Mouse (Mus musculus): ENCODE results near the gene Egflam. TPM values are rescaled to one million over a fixed set of nuclear protein-coding genes. Genes with fewer than 3 reads are reported as not detected.

Egflam gene
- polyA plus RNA-seq, 2 experiments, result 12.3 to 14.1 TPM

DNA sequence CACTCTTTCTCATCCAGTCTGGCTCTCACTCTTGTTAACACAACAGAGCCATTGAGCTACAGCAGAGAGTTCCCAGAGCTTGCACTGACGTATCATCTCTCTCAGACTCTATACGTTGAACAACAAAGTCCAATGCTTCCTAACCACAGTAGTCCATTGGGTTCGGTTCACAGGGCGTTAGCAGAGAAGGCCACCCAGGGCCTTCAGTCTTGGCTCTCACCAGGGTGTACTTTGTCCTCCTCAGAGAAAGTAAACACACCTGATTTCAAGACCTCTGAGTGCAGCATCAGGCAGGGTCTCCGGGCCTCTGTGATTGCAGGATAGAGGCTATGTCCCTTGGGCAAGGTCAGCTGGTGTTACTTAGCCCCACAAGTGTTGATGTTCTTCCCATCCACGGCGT, 190.9 kb downstream of the Egflam start:
- no peaks in the 10 kb centered on the region for H3K36me3 ChIP-seq (ENCODE audit: control insufficient read depth, insufficient read depth, low read length)
- no peak for TF ChIP-seq POLR2A (IDR thresholded peaks at IDR 0.05; ENCODE audit: borderline replicate concordance, extremely low read depth, insufficient read depth, insufficient read length)
- no peak overlapping the region for H3K4me3 ChIP-seq (replicated peaks; ENCODE audit: low read length)
- DNase-seq (ENCODE audit: low spot score), result no peak
- no peaks in the 10 kb centered on the region for H3K9me3 ChIP-seq (ENCODE audit: control insufficient read depth, low read length)
- peaks cover 26% of the 10 kb centered on the region for H3K4me1 ChIP-seq (ENCODE audit: control insufficient read depth, insufficient read depth, low read length)
- H3K27ac ChIP-seq (replicated peaks; ENCODE audit: low read depth, low read length), result no peak overlapping the region
- no peaks in the 10 kb centered on the region for H3K27me3 ChIP-seq (ENCODE audit: control insufficient read depth, insufficient read depth, low read length)
- WGBS, result 88% methylated on average over 7 of the region's 7 CpGs
- no peak overlapping the region for H3K9ac ChIP-seq (ENCODE audit: low read depth, low read length, severe bottlenecking)
- ATAC-seq (ENCODE audit: low FRiP score, low read depth), result no peak
- no peak overlapping the region for H3K4me2 ChIP-seq (replicated peaks; ENCODE audit: low read depth, low read length, severe bottlenecking)

DNA sequence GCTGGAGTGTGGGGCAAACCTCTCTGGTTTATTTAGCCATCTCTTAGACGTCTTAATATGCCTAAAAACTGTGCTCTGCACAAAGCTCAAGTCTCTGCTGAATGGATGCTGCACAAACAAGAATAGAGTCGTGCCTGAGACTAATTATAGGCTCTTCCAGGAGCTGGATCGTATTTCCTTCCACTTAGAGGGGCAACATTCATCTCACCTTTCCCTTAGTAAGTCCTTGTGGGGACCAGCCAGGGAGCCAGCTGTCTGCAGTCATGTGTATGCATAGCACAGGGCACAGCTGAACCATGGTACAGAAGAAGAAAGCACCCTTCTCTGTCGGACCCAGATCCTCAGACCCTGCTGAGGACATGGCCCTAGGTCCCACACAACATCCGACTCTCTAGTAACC, 192.1 kb downstream of the Egflam start:
- Histone ChIP-seq H3K36me3 (ENCODE audit: control insufficient read depth, insufficient read depth, low read length) (no peaks in the 10 kb centered on the region), H3K4me1 (ENCODE audit: control insufficient read depth, insufficient read depth, low read length) (peaks cover 38% of the 10 kb centered on the region), H3K4me3 (replicated peaks; ENCODE audit: low read length) (no peak overlapping the region), H3K4me2 (replicated peaks; ENCODE audit: low read depth, low read length, severe bottlenecking) (no peak overlapping the region), H3K27ac (replicated peaks; ENCODE audit: low read depth, low read length) (no peak overlapping the region), H3K9ac (ENCODE audit: low read depth, low read length, severe bottlenecking) (no peak overlapping the region), H3K27me3 (ENCODE audit: control insufficient read depth, insufficient read depth, low read length) (no peaks in the 10 kb centered on the region), H3K9me3 (ENCODE audit: control insufficient read depth, low read length) (no peaks in the 10 kb centered on the region)
- TF ChIP-seq POLR2A (IDR thresholded peaks at IDR 0.05; ENCODE audit: borderline replicate concordance, extremely low read depth, insufficient read depth, insufficient read length), result no peak
- DNase-seq (ENCODE audit: low spot score), result no peak
- peak; percentile 36; the same call in 1 of the 2 replicates for ATAC-seq (ENCODE audit: low FRiP score, low read depth)
- 9% methylated on average over 5 of the region's 5 CpGs for WGBS

DNA sequence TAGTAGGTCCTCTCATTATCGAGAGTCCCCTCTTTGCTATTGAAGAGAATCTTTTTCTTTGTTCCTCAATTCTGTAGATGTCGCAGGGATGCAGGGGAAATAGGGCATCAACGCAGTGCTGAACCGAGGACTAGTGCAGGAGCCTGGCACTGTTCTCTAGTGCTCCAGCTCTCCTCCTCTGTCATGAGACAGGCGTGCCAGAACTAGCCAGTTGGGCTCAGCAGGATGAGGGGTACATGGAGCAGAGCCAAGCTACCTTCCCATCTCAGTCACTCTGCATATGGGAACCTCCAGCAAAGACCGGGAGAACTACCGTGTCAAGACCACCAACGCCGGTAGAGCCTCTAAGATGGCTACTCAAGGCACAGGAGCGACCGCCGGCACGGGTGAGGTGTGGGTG, 193.3 kb downstream of the Egflam start:
- WGBS, result 77% methylated on average over 13 of the region's 13 CpGs
- no peaks in the 10 kb centered on the region for H3K27me3 ChIP-seq (ENCODE audit: control insufficient read depth, insufficient read depth, low read length)
- H3K9ac ChIP-seq (ENCODE audit: low read depth, low read length, severe bottlenecking), result no peak overlapping the region
- no peak overlapping the region for H3K4me2 ChIP-seq (replicated peaks; ENCODE audit: low read depth, low read length, severe bottlenecking)
- no peak for ATAC-seq (ENCODE audit: low FRiP score, low read depth)
- no peak for DNase-seq (ENCODE audit: low spot score)
- H3K36me3 ChIP-seq (ENCODE audit: control insufficient read depth, insufficient read depth, low read length), result no peaks in the 10 kb centered on the region
- no peak for TF ChIP-seq POLR2A (IDR thresholded peaks at IDR 0.05; ENCODE audit: borderline replicate concordance, extremely low read depth, insufficient read depth, insufficient read length)
- H3K9me3 ChIP-seq (ENCODE audit: control insufficient read depth, low read length), result no peaks in the 10 kb centered on the region
- no peak overlapping the region for H3K4me3 ChIP-seq (replicated peaks; ENCODE audit: low read length)
- no peak overlapping the region for H3K27ac ChIP-seq (replicated peaks; ENCODE audit: low read depth, low read length)
- H3K4me1 ChIP-seq (ENCODE audit: control insufficient read depth, insufficient read depth, low read length), result peaks cover 43% of the 10 kb centered on the region

DNA sequence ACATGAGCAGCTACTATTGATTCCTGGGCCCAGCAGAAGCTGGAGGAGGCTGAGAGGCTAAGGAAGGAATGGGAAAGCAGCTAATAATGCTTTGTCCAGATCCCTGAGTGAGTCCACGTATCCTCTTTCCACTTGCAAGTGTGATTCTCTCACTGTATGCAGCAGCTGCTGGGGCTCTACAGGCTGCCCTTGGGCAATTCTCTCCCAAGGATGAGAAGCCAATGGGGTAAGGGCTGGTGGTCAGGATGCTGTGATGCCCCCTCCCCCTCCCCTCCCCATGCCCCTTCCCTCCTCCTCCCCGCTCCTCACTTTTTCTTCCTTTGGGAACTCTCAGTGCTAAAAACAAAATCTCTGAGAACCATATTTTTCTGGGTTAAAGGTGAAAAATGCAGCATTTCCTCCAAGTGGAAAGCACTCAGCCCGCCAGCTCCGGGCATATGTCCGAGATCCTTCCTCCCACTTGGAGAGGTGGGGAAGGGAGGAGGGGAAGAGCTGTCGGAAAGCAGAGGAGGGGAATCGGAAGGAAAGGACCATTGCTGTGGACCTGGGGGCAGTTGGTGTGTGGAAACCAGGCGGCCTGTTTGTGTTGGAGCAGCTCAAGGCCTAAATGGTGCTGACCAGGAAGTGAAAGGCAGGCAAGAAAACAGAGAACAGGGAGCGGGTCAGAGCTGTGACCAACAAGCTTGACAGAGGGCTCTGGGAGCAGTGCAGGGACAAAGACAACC, 194.4 kb downstream of the Egflam start:
- ATAC-seq (ENCODE audit: low FRiP score, low read depth) (no peak), DNase-seq (ENCODE audit: low spot score) (peak; percentile 42)
- no peak for TF ChIP-seq POLR2A (IDR thresholded peaks at IDR 0.05; ENCODE audit: borderline replicate concordance, extremely low read depth, insufficient read depth, insufficient read length)

DNA sequence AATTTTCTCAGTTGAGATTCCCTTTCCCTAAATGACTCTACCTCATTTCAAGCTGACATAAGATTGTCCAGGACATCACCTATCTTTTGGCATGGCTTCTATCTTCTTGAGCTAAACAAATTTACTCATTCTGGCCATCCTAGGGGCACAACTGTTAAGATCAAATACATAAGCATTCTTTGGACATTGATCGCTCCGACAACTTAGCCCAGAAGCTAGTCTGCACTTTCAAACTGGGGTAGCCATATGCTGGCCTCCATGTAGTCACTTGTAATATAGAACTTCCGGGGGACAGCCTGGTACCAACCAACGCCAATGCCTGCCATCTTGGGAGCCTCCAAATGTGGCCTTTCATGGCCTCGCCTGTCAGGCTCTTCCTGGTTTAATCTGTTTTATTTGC, 195.2 kb downstream of the Egflam start:
- no peak overlapping the region for H3K27ac ChIP-seq (replicated peaks; ENCODE audit: low read depth, low read length)

More for the DNA sequence above, 194.4 kb downstream of the Egflam start:
- Histone ChIP-seq H3K4me2 (replicated peaks; ENCODE audit: low read depth, low read length, severe bottlenecking) (no peak overlapping the region), H3K27ac (replicated peaks; ENCODE audit: low read depth, low read length) (no peak overlapping the region), H3K36me3 (ENCODE audit: control insufficient read depth, insufficient read depth, low read length) (no peaks in the 10 kb centered on the region), H3K9me3 (ENCODE audit: control insufficient read depth, low read length) (no peaks in the 10 kb centered on the region), H3K4me3 (replicated peaks; ENCODE audit: low read length) (no peak overlapping the region), H3K4me1 (ENCODE audit: control insufficient read depth, insufficient read depth, low read length) (peaks cover 49% of the 10 kb centered on the region), H3K9ac (ENCODE audit: low read depth, low read length, severe bottlenecking) (no peak overlapping the region), H3K27me3 (ENCODE audit: control insufficient read depth, insufficient read depth, low read length) (no peaks in the 10 kb centered on the region)
- WGBS, result 58% methylated on average over 9 of the region's 9 CpGs

More for the DNA sequence above, 195.2 kb downstream of the Egflam start:
- H3K9ac ChIP-seq (ENCODE audit: low read depth, low read length, severe bottlenecking), result no peak overlapping the region
- no peak for ATAC-seq (ENCODE audit: low FRiP score, low read depth)
- DNase-seq (ENCODE audit: low spot score), result no peak
- no peak overlapping the region for H3K4me3 ChIP-seq (replicated peaks; ENCODE audit: low read length)
- no peak overlapping the region for H3K4me2 ChIP-seq (replicated peaks; ENCODE audit: low read depth, low read length, severe bottlenecking)
- no peaks in the 10 kb centered on the region for H3K36me3 ChIP-seq (ENCODE audit: control insufficient read depth, insufficient read depth, low read length)
- peaks cover 54% of the 10 kb centered on the region for H3K4me1 ChIP-seq (ENCODE audit: control insufficient read depth, insufficient read depth, low read length)
- WGBS, result 92% methylated on average over 5 of the region's 5 CpGs
- TF ChIP-seq POLR2A (IDR thresholded peaks at IDR 0.05; ENCODE audit: borderline replicate concordance, extremely low read depth, insufficient read depth, insufficient read length), result no peak
- H3K27me3 ChIP-seq (ENCODE audit: control insufficient read depth, insufficient read depth, low read length), result no peaks in the 10 kb centered on the region
- H3K9me3 ChIP-seq (ENCODE audit: control insufficient read depth, low read length), result no peaks in the 10 kb centered on the region

All from limb, embryonic 14.5 days (tissue).